Mouse (Mus musculus) stomach, embryonic 14.5 days (tissue): ENCODE results near the gene Vmn1r1. TPM values are rescaled to one million over a fixed set of nuclear protein-coding genes. Genes with fewer than 3 reads are reported as not detected.

Experiments
- ATAC-seq: fragments of 200-750 bp; cut with Nextera tagmentation; 2 replicates; pipeline ENCODE4 v1.8.0; 2017; ENCODE audit warnings: low read depth, moderate TSS enrichment; ENCODE audit not compliant: insufficient number of reproducible peaks, insufficient read depth, low FRiP score
- H3K27ac ChIP-seq: fragments of 300-500 bp; sonication (generic); 2 replicates; pipeline ENCODE4 v1.5.1; 2014; ENCODE audit warnings: mild to moderate bottlenecking, low read length, moderate library complexity, mixed read lengths
- H3K27me3 ChIP-seq: fragments of 300-500 bp; sonication (generic); 2 replicates; pipeline ENCODE4 v1.6.1; 2014; ENCODE audit warnings: low read length, control low read depth, mixed read lengths; ENCODE audit not compliant: control insufficient read depth, insufficient read depth
- H3K36me3 ChIP-seq: fragments of 300-500 bp; sonication (generic); 2 replicates; pipeline ENCODE4 v1.6.1; 2014; ENCODE audit warnings: mild to moderate bottlenecking, control low read depth, low read length, moderate library complexity, mixed read lengths; ENCODE audit not compliant: control insufficient read depth, insufficient read depth
- H3K4me1 ChIP-seq: fragments of 300-500 bp; sonication (generic); 2 replicates; pipeline ENCODE4 v1.6.1; 2014; ENCODE audit warnings: low read length, control low read depth, mixed read lengths; ENCODE audit not compliant: control insufficient read depth, insufficient read depth
- H3K4me2 ChIP-seq: fragments of 300-500 bp; sonication (generic); replicated peaks from 2 replicates; pipeline ENCODE4 v1.6.1; 2014; ENCODE audit warnings: low read depth, low read length, control low read depth
- H3K4me3 ChIP-seq: fragments of 300-500 bp; sonication (generic); 2 replicates; pipeline ENCODE4 v1.5.1; 2014; ENCODE audit warnings: low read depth, low read length, control low read depth
- H3K9ac ChIP-seq: fragments of 300-500 bp; sonication (generic); replicated peaks from 2 replicates; pipeline ENCODE4 v1.6.1; 2014; ENCODE audit warnings: low read depth, mild to moderate bottlenecking, control low read depth, low read length, moderate library complexity, mixed read lengths
- H3K9me3 ChIP-seq: fragments of 300-500 bp; sonication (generic); 2 replicates; pipeline ENCODE4 v1.6.1; 2016; ENCODE audit warnings: low read depth, low read length, control low read depth; ENCODE audit not compliant: control insufficient read depth
- WGBS: fragments of 180-500 bp; shearing (Covaris S2); extraction: QIAGEN DNeasy Blood & Tissue Kit; methylation state at CpG from one replicate; pipeline ENCODE4 v1.1.7; 2014; 5-methylcytosine and 5-hydroxymethylcytosine counted together
- polyA plus RNA-seq: library from polyadenylated mRNA; unstranded; fragments of >200 nt; fragmentation: Nextera tagmentation; extraction: Ambion mirVana; gene quantifications from 2 replicates; pipeline ENCODE4 v1.2.1, GENCODE M21; 2014

The Vmn1r1 gene
- polyA plus RNA-seq, 1 experiment from 2014 or later: not detected

GRCm38 (mm10) chr1:182122413-182122812 is 41.9 kb downstream of the Vmn1r1 start:
- no peaks in the 10 kb centered on the region for H3K27me3 ChIP-seq
- H3K4me1 ChIP-seq: peaks cover 6% of the 10 kb centered on the region; the same call in 1 of the 2 replicates
- no peak overlapping the region for H3K9ac ChIP-seq
- H3K36me3 ChIP-seq: no peaks in the 10 kb centered on the region
- ATAC-seq: no peak
- no peaks in the 10 kb centered on the region for H3K9me3 ChIP-seq
- H3K4me2 ChIP-seq: no peak overlapping the region
- H3K4me3 ChIP-seq: no peak overlapping the region
- WGBS: 77% methylated on average over 4 of the region's 4 CpGs
- H3K27ac ChIP-seq: no peak overlapping the region

- Histone ChIP-seq H3K9me3 (no peaks in the 10 kb centered on the region), H3K27me3 (no peaks in the 10 kb centered on the region), H3K36me3 (no peaks in the 10 kb centered on the region), H3K4me1 (peaks cover 16% of the 10 kb centered on the region), H3K9ac (no peak overlapping the region), H3K4me3 (no peak overlapping the region), H3K4me2 (no peak overlapping the region), H3K27ac (no peak overlapping the region)
- 33% methylated on average over 7 of the region's 7 CpGs for WGBS
- ATAC-seq: peak; percentile 64; the same call in 1 of the 2 replicates
These were observed 48.5 kb downstream of the Vmn1r1 start for GRCm38 (mm10) chr1:182115651-182116408.

- Histone ChIP-seq H3K27ac (no peak overlapping the region), H3K36me3 (no peaks in the 10 kb centered on the region), H3K4me2 (no peak overlapping the region), H3K4me3 (no peak overlapping the region), H3K27me3 (no peaks in the 10 kb centered on the region), H3K9me3 (no peaks in the 10 kb centered on the region), H3K9ac (no peak overlapping the region), H3K4me1 (peaks cover 18% of the 10 kb centered on the region)
- WGBS: 18% methylated on average over 5 of the region's 5 CpGs
- ATAC-seq: 0 out of 2 replicates have a peak, but pooled peaks have one; percentile 12
These were observed 49.1 kb downstream of the Vmn1r1 start for GRCm38 (mm10) chr1:182115197-182115596.

- no peak; the same call in 1 of the 2 replicates for ATAC-seq
- Histone ChIP-seq H3K4me2 (no peak overlapping the region), H3K4me1 (peaks cover 18% of the 10 kb centered on the region), H3K4me3 (no peak overlapping the region), H3K36me3 (no peaks in the 10 kb centered on the region), H3K27me3 (no peaks in the 10 kb centered on the region), H3K9me3 (no peaks in the 10 kb centered on the region), H3K27ac (no peak overlapping the region), H3K9ac (no peak overlapping the region)
- WGBS: 36% methylated on average over 19 of the region's 19 CpGs
These were observed 50.4 kb downstream of the Vmn1r1 start for GRCm38 (mm10) chr1:182113587-182114500.

- H3K9ac ChIP-seq: no peak overlapping the region
- H3K36me3 ChIP-seq: no peaks in the 10 kb centered on the region
- H3K4me3 ChIP-seq: no peak overlapping the region
- peaks cover 18% of the 10 kb centered on the region for H3K4me1 ChIP-seq
- no peak overlapping the region for H3K27ac ChIP-seq
- no peaks in the 10 kb centered on the region for H3K9me3 ChIP-seq
- no peaks in the 10 kb centered on the region for H3K27me3 ChIP-seq
- H3K4me2 ChIP-seq: no peak overlapping the region
- 81% methylated on average over 11 of the region's 11 CpGs for WGBS
- no peak for ATAC-seq
These were observed 51.2 kb downstream of the Vmn1r1 start for GRCm38 (mm10) chr1:182113131-182113530.

GRCm38 (mm10) chr1:182112385-182112784 is 51.9 kb downstream of the Vmn1r1 start:
- Histone ChIP-seq H3K9me3 (no peaks in the 10 kb centered on the region), H3K9ac (no peak overlapping the region), H3K4me3 (no peak overlapping the region), H3K4me2 (no peak overlapping the region), H3K27me3 (no peaks in the 10 kb centered on the region), H3K36me3 (no peaks in the 10 kb centered on the region), H3K4me1 (peaks cover 18% of the 10 kb centered on the region), H3K27ac (no peak overlapping the region)
- ATAC-seq: no peak
- WGBS: 88% methylated on average over 15 of the region's 15 CpGs

GRCm38 (mm10) chr1:182111386-182112317 is 52.6 kb downstream of the Vmn1r1 start:
- Histone ChIP-seq H3K27me3 (no peaks in the 10 kb centered on the region), H3K36me3 (no peaks in the 10 kb centered on the region), H3K27ac (no peak overlapping the region), H3K4me1 (peaks cover 18% of the 10 kb centered on the region), H3K4me2 (no peak overlapping the region), H3K9me3 (no peaks in the 10 kb centered on the region), H3K4me3 (no peak overlapping the region), H3K9ac (no peak overlapping the region)
- peak; percentile 42 for ATAC-seq
- 63% methylated on average over 14 of the region's 14 CpGs for WGBS
